Mouse (Mus musculus) thymus, adult 2 months (tissue): ENCODE measurements around the gene Ptpn1.

Experiments
- CTCF ChIP-seq: fragments of 200-500 bp; IDR thresholded peaks from 2 replicates; pipeline ENCODE4 v1.5.1; 2012; ENCODE audit warnings: mild to moderate bottlenecking, control low read depth, low read length, moderate library complexity, borderline replicate concordance; ENCODE audit not compliant: control insufficient read depth, poor library complexity, insufficient read depth; ENCODE audit errors: extremely low read depth
- POLR2A ChIP-seq: fragments of 200-500 bp; IDR thresholded peaks from 2 replicates; pipeline ENCODE4 v1.6.1; 2012; ENCODE audit warnings: mild to moderate bottlenecking, low read length, control low read depth, moderate library complexity; ENCODE audit not compliant: control insufficient read depth, poor library complexity, insufficient read depth; ENCODE audit errors: extremely low read depth

DNA sequence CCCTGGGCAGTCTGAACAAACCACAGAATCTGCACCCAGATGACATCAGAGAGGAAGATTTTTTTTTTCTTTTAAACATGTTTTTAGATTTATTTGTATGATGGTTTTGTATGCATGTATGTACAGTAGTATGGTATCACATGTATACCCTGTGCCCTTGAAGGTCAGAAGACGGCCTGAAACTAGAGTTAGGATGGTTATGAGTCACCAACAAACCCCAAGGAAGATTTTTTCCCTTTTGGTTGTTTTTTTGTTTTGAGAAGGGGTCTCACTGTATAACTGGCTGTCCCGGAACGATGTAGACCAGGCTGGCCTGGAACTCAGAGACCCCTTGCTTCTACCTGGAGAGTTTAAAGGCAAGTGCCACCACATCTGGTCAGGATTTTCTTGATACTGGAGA is 882 bp upstream of the Ptpn1 start:
- TF ChIP-seq CTCF (no peak), POLR2A (no peak)
